Mouse (Mus musculus) left cerebral cortex, adult 2 months (tissue): ENCODE results near the gene Tgfbi. TPM values are rescaled to one million over a fixed set of nuclear protein-coding genes. Genes with fewer than 3 reads are reported as not detected.

ENCODE experiments used
- DNase-seq, 2 experiments: peaks; one replicate each; pipeline ENCODE4 v3.0.0; 2021 to 2022; ENCODE audit warnings: low spot score in 2 of 2, mixed read lengths in 1 of 2; ENCODE audit errors: extremely low spot score in 1 of 2
- H3K27ac ChIP-seq: fragments of 200-600 bp; 2 replicates; pipeline ENCODE4 v1.8.1; 2022
- H3K4me3 ChIP-seq: fragments of 200-600 bp; 2 replicates; pipeline ENCODE4 v1.8.1; 2022
- CTCF ChIP-seq: fragments of 200-600 bp; IDR thresholded peaks from 2 replicates; pipeline ENCODE4 v1.8.1; 2022; ENCODE audit warnings: antibody characterized with exemption, mild to moderate bottlenecking, moderate library complexity
- intact Hi-C: fragments of 180-260 bp; cut with DNase I; formaldehyde crosslinking; loops from one replicate; pipeline ENCODE4 v1.15.1; 2025
- total RNA-seq, 2 experiments: library from RNA; stranded (reverse); gene quantifications; 2 replicates each; pipeline ENCODE4 v1.2.3; 2021

Tgfbi gene
- total RNA-seq, 2 experiments from 2014 or later, result 3.8 to 5.1 TPM

- Histone ChIP-seq H3K27ac (no peak overlapping the region), H3K4me3 (no peak overlapping the region)
- no peak for DNase-seq
- TF ChIP-seq CTCF, result no peak
- intact Hi-C loops, result no loop called here
Measured at GRCm38 (mm10) chr13:56678826-56679504, 69.6 kb downstream of the Tgfbi start.

DNA sequence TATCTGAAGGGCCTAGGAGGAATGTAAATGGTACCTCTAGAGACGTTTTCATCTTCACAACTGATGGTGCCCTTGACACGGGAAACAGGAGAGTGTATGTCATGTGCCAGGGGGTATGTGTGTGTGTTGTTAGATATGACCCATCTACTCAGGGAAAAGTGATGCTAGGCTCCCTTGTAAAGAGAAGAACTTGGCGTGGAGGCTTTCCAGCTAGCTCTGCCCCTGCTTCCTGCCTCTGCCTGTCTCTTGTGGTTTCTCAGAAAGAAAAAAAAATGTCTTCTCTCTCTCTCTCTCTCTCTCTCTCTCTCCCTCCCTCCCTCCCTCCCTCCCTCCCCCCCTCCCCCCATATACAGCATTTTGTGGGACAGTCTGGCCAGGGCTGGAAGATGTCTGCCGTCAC is 72.6 kb downstream of the Tgfbi start:
- H3K27ac ChIP-seq, result no peak overlapping the region
- DNase-seq, result no peak
- no peak for TF ChIP-seq CTCF
- intact Hi-C loops, result no loop called here
- no peak overlapping the region for H3K4me3 ChIP-seq

DNA sequence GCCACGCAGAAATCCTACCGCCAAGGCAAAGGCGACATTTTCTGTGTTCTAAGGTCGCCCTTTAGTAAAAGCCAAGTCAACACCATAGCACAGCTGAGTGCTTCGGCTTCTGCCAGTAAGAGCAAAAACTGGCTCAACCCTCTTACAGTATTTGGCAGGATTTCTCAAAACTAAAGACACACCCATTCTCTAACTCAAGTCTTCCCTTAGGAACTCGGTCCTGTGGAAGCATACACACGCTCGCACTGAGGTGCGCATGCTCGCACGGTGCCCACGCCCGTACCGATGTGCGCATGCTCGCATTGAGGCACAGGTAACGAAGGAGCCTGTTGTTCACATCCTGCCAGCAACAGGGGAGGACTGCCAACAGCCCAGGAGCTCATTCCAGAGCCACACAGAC is 73.0 kb downstream of the Tgfbi start:
- no peak overlapping the region for H3K27ac ChIP-seq
- DNase-seq, result peak; percentile 46 to 47
- H3K4me3 ChIP-seq, result no peak overlapping the region
- TF ChIP-seq CTCF, result no peak
- intact Hi-C loops, result no loop called here

- Histone ChIP-seq H3K4me3 (no peak overlapping the region), H3K27ac (no peak overlapping the region)
- intact Hi-C loops, result no loop called here
- TF ChIP-seq CTCF, result no peak
- no peak for DNase-seq
Measured at GRCm38 (mm10) chr13:56683306-56683705, 74.0 kb downstream of the Tgfbi start.

Other genes starting within 250 kb of the Tgfbi start
- gene Gm3045, start 182.9 kb upstream of the Tgfbi start, total RNA-seq, result not detected
- gene Slc25a48, start 171.2 kb upstream of the Tgfbi start, total RNA-seq, result not detected
- gene Il9, start 127.3 kb upstream of the Tgfbi start, total RNA-seq, result not detected
- 1 to 10 TPM; 6.8 to 7.3 TPM for gene Fbxl21, start 87.1 kb upstream of the Tgfbi start, total RNA-seq
- gene Lect2, start 61.0 kb upstream of the Tgfbi start, total RNA-seq, result not detected
- gene Smad5, start 93.5 kb downstream of the Tgfbi start, total RNA-seq, result 10 to 100 TPM; 20.6 to 24.3 TPM
- gene Gm45623, start 144.3 kb downstream of the Tgfbi start, total RNA-seq, result 1 to 10 TPM; 8.1 to 10.0 TPM